Mouse (Mus musculus) ES-E14 (cell line): ENCODE data around the gene Tmem237. TPM values are rescaled to one million over a fixed set of nuclear protein-coding genes. Genes with fewer than 3 reads are reported as not detected.

Source experiments
- DNase-seq: peaks from one replicate; pipeline ENCODE4 v3.0.0-alpha.2; 2013; ENCODE audit warnings: low read depth, low spot score
- H3K27ac ChIP-seq: 2 replicates; pipeline ENCODE4 v1.5.1; 2012; ENCODE audit warnings: low read depth, mild to moderate bottlenecking, low read length, moderate library complexity, mixed read lengths; ENCODE audit not compliant: poor library complexity, insufficient read depth, severe bottlenecking
- H3K36me3 ChIP-seq: 2 replicates; pipeline ENCODE4 v1.6.1; 2012; ENCODE audit warnings: mild to moderate bottlenecking, low read length, moderate library complexity, mixed read lengths; ENCODE audit not compliant: control insufficient read depth, poor library complexity, insufficient read depth, severe bottlenecking
- H3K4me1 ChIP-seq, 2 experiments: fragments of 150-350 bp in 1 of 2; sonication (generic) in 1 of 2; 2 replicates each; pipeline ENCODE4 v1.6.1; 2012; ENCODE audit warnings: low read length in 2 of 2, mild to moderate bottlenecking in 1 of 2, mixed read lengths in 1 of 2; ENCODE audit not compliant: control insufficient read depth in 2 of 2, insufficient read depth in 2 of 2, poor library complexity in 1 of 2
- H3K4me3 ChIP-seq, 2 experiments: fragments of 150-350 bp in 1 of 2; sonication (generic) in 1 of 2; 2 replicates each; pipeline ENCODE4 v1.5.1; 2012; ENCODE audit warnings: low read length in 2 of 2, low read depth in 1 of 2, mild to moderate bottlenecking in 1 of 2, mixed read lengths in 1 of 2; ENCODE audit not compliant: insufficient read depth in 1 of 2, poor library complexity in 1 of 2, severe bottlenecking in 1 of 2
- H3K9ac ChIP-seq: 2 replicates; pipeline ENCODE4 v1.6.1; 2012; ENCODE audit warnings: low read depth, mild to moderate bottlenecking, low read length, mixed read lengths; ENCODE audit not compliant: poor library complexity, insufficient read depth, severe bottlenecking
- H3K9me3 ChIP-seq: fragments of 150-350 bp; sonication (generic); 2 replicates; pipeline ENCODE4 v1.6.1; 2012; ENCODE audit warnings: low read depth, mild to moderate bottlenecking, low read length; ENCODE audit not compliant: control insufficient read depth, insufficient read depth
- CHD2 ChIP-seq: IDR thresholded peaks from 2 replicates; pipeline ENCODE4 v1.6.1; 2014; ENCODE audit warnings: mild to moderate bottlenecking, low read depth, low read length, inconsistent platforms
- HCFC1 ChIP-seq: IDR thresholded peaks from 2 replicates; pipeline ENCODE4 v1.6.1; 2012; ENCODE audit warnings: low read length, inconsistent platforms, borderline replicate concordance; ENCODE audit not compliant: insufficient read depth
- MAFK ChIP-seq: IDR thresholded peaks from 2 replicates; pipeline ENCODE4 v1.6.1; 2014; ENCODE audit warnings: mild to moderate bottlenecking, low read depth, low read length, inconsistent platforms; ENCODE audit not compliant: insufficient read depth
- ZC3H11A ChIP-seq: IDR thresholded peaks from 2 replicates; pipeline ENCODE4 v1.6.1; 2012; ENCODE audit warnings: low read depth, mild to moderate bottlenecking, inconsistent platforms, low read length, borderline replicate concordance
- ZNF384 ChIP-seq: IDR thresholded peaks from 2 replicates; pipeline ENCODE4 v1.6.1; 2012; ENCODE audit warnings: low read depth, low read length, inconsistent platforms
- in situ Hi-C, 2 experiments: fragments of 600-800 bp; cut with MboI; formaldehyde crosslinking; loops; one replicate each; pipeline ENCODE4 v1.15.1; 2025; ENCODE audit warnings: low sequenced_read_pairs in 2 of 2, inconsistent platforms in 1 of 2; ENCODE audit not compliant: unreplicated experiment in 2 of 2
- total RNA-seq: library from RNA; depleted of rRNA; stranded (reverse); fragments of 300-350 nt; gene quantifications from 2 replicates; pipeline ENCODE4 v1.2.3, GENCODE M21; 2012

The Tmem237 gene
- total RNA-seq, 1 experiment = 23.4 TPM

DNA sequence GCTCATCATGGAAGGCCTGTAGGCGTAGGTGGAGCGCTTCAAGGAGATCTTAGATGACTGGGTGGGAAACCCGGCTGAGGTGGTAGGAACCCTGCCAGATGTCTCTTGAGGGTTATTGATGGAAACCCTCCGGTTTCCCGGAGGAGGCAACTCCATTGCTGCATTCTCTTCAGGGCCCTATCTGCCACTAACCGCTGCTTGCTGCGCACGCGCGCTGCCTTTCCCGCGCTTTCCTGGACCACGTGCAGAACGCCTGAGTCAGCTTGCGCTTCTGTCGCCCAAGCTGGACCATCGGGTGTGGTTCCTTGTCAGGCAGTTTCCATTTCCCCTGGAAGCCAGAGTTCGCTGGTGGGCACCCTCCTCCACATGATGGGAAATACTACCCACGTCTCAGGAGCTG lies 25.5 kb downstream of the Tmem237 start, which contains the start of gene C2cd6:
Gene C2cd6 (minus strand): TSS at position 196 of the 400 bp plus-strand sequence.
- Histone ChIP-seq H3K4me3 (no peak within 1 kb of the TSS), H3K9me3 (no peaks in the 10 kb centered on the region), H3K4me1 (peaks cover 0 to 6% of the 10 kb centered on the region in 2 experiments; a peak in 1 of 4 replicates), H3K36me3 (peaks cover 5% of the 10 kb centered on the region; the same call in 1 of the 2 replicates), H3K27ac (no peak within 1 kb of the TSS), H3K9ac (no peak within 1 kb of the TSS)
- TF ChIP-seq ZC3H11A = no peak
- 0 out of 2 replicates have a peak, but pooled peaks have one; percentile 38 for TF ChIP-seq MAFK
- TF ChIP-seq ZNF384 = no peak
- in situ Hi-C loops = no loop called here
- no peak for DNase-seq

DNA sequence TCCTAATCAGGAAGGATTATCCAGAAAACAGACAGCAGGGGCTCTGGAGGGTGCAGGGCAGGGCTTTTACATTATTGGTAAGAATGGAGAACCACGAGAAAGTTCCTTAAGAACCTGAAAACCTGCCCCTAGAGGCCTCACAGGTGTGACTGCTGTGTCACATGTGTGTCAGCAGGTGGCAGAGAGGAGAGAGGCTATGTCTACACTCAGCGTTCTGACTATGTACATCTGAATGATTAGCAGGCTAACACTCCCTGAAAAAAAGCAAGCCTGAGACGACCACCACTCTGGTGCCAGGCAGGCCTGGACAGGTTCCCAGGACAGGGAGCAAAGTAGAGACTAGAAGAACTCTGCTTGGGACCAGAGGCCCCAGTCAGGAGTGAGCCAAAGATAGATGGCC lies 49.3 kb downstream of the Tmem237 start:
- in situ Hi-C loops = no loop called here
- no peak for TF ChIP-seq CHD2
- TF ChIP-seq ZC3H11A = no peak
- no peak for TF ChIP-seq MAFK
- TF ChIP-seq ZNF384 = no peak
- TF ChIP-seq HCFC1 = no peak
- Histone ChIP-seq H3K27ac (no peak overlapping the region), H3K4me1 (no peaks in the 10 kb centered on the region), H3K36me3 (no peaks in the 10 kb centered on the region), H3K9ac (no peak overlapping the region), H3K4me3 (no peak overlapping the region), H3K9me3 (no peaks in the 10 kb centered on the region)
- peak; percentile 28 for DNase-seq

DNA sequence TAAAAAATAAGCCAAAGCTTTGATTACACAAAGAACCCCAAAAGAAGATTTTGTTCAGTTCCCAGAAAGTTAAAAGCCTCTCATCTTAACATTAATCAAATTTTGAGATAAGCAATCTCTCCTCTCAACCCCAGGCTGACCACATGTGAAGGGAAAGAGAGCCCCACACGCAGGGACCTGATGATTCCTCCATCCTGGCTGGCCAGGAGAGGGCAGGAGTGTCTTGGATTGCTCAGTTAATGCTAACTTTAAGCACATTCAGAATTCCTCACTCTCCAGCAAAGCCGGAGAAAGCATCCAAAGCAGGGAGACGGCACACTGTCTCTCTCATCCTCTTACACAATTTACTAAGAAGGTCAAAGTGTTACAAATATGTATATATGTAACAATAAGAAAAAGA lies 52.2 kb downstream of the Tmem237 start:
- H3K9me3 ChIP-seq = no peaks in the 10 kb centered on the region
- H3K9ac ChIP-seq = no peak overlapping the region
- H3K4me1 ChIP-seq = no peaks in the 10 kb centered on the region
- no peak overlapping the region for H3K4me3 ChIP-seq
- DNase-seq = peak; percentile 6
- in situ Hi-C loops = no loop called here
- no peak for TF ChIP-seq CHD2
- TF ChIP-seq ZC3H11A = peak; percentile 26; the same call in 1 of the 2 replicates
- TF ChIP-seq MAFK = no peak
- no peak overlapping the region for H3K27ac ChIP-seq
- H3K36me3 ChIP-seq = no peaks in the 10 kb centered on the region

DNA sequence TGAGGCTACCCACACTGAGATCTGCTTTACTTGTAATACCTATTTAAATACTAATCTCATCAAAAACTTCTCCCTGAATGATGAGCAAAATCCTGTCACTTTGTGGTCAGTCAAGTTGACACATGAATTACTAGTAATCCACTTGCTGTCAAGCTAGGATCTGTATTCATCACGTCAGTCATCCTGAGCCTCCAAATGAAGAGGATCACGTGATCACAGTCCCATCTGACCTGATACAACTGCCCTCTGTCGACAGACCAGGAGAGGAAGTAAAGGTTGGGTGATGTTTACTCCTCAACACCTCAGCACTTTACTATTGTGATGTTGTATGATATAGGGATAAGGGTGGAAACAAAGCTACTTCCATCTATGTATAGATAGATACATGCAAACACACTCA lies 56.5 kb downstream of the Tmem237 start:
- no peak overlapping the region for H3K27ac ChIP-seq
- no peaks in the 10 kb centered on the region for H3K9me3 ChIP-seq
- H3K36me3 ChIP-seq = no peaks in the 10 kb centered on the region
- no peak for DNase-seq
- no peak overlapping the region for H3K9ac ChIP-seq
- in situ Hi-C loops = no loop called here
- H3K4me3 ChIP-seq = no peak overlapping the region
- TF ChIP-seq ZNF384 (no peak), HCFC1 (no peak), CHD2 (no peak), MAFK (no peak), ZC3H11A (no peak)
- no peaks in the 10 kb centered on the region for H3K4me1 ChIP-seq

DNA sequence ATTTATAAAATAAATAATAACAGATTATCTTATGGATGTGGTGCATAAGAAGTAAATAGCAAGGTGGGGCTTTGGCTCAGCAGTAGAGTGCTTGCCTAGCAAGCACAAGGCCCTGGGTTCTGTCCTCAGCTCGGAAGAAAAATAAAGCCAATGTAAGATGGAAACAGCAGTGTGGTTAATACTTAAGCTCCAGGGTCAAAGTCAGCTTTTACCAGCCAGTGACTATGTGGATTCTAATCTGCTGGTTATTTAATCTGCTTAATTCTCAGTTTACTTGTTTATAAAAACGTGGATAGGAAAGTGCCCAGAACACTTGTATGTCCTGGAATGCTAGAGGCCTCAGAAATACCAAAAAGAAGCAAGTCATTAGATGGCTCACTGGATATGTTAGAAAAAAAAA lies 63.3 kb downstream of the Tmem237 start:
- DNase-seq = no peak
- no peak for TF ChIP-seq MAFK
- TF ChIP-seq HCFC1 = no peak
- no peak for TF ChIP-seq ZC3H11A
- no peak for TF ChIP-seq ZNF384
- TF ChIP-seq CHD2 = no peak
- Histone ChIP-seq H3K9ac (no peak overlapping the region), H3K4me3 (no peak overlapping the region), H3K27ac (no peak overlapping the region), H3K4me1 (no peaks in the 10 kb centered on the region), H3K9me3 (no peaks in the 10 kb centered on the region), H3K36me3 (no peaks in the 10 kb centered on the region)
- in situ Hi-C loops = no loop called here
